Mouse (Mus musculus): Measurements from ENCODE around the gene Ghr. TPM values are rescaled to one million over a fixed set of nuclear protein-coding genes. Genes with fewer than 3 reads are reported as not detected.

Gene Ghr
- polyA plus RNA-seq, 1 experiment from 2014 or later: 99.0 TPM

GRCm38 (mm10) chr15:3316617-3317016, 266.7 kb downstream of the Ghr start:
- 72% methylated on average over 2 of the region's 2 CpGs for WGBS
- no peaks in the 10 kb centered on the region for H3K9me3 ChIP-seq (ENCODE audit: control insufficient read depth, low read length)
- no peaks in the 10 kb centered on the region for H3K27me3 ChIP-seq (ENCODE audit: control insufficient read depth, insufficient read depth, low read length)
- TF ChIP-seq EP300 (optimal IDR thresholded peaks at IDR 0.05): no peak
- TF ChIP-seq CTCF (IDR thresholded peaks at IDR 0.05; ENCODE audit: low read depth): no peak
- H3K9ac ChIP-seq (ENCODE audit: low read length): no peak overlapping the region
- no peak for ATAC-seq (ENCODE audit: low FRiP score, low TSS enrichment)
- H3K4me1 ChIP-seq (replicated peaks; ENCODE audit: control insufficient read depth, insufficient read depth): no peaks in the 10 kb centered on the region
- H3K36me3 ChIP-seq (ENCODE audit: control insufficient read depth, insufficient read depth, low read length): peaks cover 8% of the 10 kb centered on the region; the same call in 1 of the 2 replicates
- H3K27ac ChIP-seq (replicated peaks): no peak overlapping the region
- H3K4me3 ChIP-seq (ENCODE audit: low read depth, low read length): no peak overlapping the region
- no peak for DNase-seq (ENCODE audit: low spot score)
- no peak overlapping the region for H3K4me2 ChIP-seq (replicated peaks; ENCODE audit: low read depth)

GRCm38 (mm10) chr15:3312937-3313336, 270.4 kb downstream of the Ghr start:
- no peak overlapping the region for H3K27ac ChIP-seq (replicated peaks)
- H3K27me3 ChIP-seq (ENCODE audit: control insufficient read depth, insufficient read depth, low read length): no peaks in the 10 kb centered on the region
- ATAC-seq (ENCODE audit: low FRiP score, low TSS enrichment) (no peak), DNase-seq (ENCODE audit: low spot score) (no peak)
- no peak overlapping the region for H3K4me3 ChIP-seq (ENCODE audit: low read depth, low read length)
- no peak overlapping the region for H3K4me2 ChIP-seq (replicated peaks; ENCODE audit: low read depth)
- no peak overlapping the region for H3K9ac ChIP-seq (ENCODE audit: low read length)
- no peak for TF ChIP-seq EP300 (optimal IDR thresholded peaks at IDR 0.05)
- TF ChIP-seq CTCF (IDR thresholded peaks at IDR 0.05; ENCODE audit: low read depth): no peak
- H3K36me3 ChIP-seq (ENCODE audit: control insufficient read depth, insufficient read depth, low read length): no peaks in the 10 kb centered on the region
- no peaks in the 10 kb centered on the region for H3K9me3 ChIP-seq (ENCODE audit: control insufficient read depth, low read length)
- no peaks in the 10 kb centered on the region for H3K4me1 ChIP-seq (replicated peaks; ENCODE audit: control insufficient read depth, insufficient read depth)

GRCm38 (mm10) chr15:3309856-3310255, 273.4 kb downstream of the Ghr start:
- ATAC-seq (ENCODE audit: low FRiP score, low TSS enrichment): no peak
- H3K36me3 ChIP-seq (ENCODE audit: control insufficient read depth, insufficient read depth, low read length): no peaks in the 10 kb centered on the region
- no peaks in the 10 kb centered on the region for H3K9me3 ChIP-seq (ENCODE audit: control insufficient read depth, low read length)
- H3K4me2 ChIP-seq (replicated peaks; ENCODE audit: low read depth): no peak overlapping the region
- no peak overlapping the region for H3K9ac ChIP-seq (ENCODE audit: low read length)
- H3K4me1 ChIP-seq (replicated peaks; ENCODE audit: control insufficient read depth, insufficient read depth): no peaks in the 10 kb centered on the region
- H3K27ac ChIP-seq (replicated peaks): no peak overlapping the region
- 84% methylated on average over 3 of the region's 3 CpGs for WGBS
- TF ChIP-seq EP300 (optimal IDR thresholded peaks at IDR 0.05) (no peak), CTCF (IDR thresholded peaks at IDR 0.05; ENCODE audit: low read depth) (no peak)
- no peak for DNase-seq (ENCODE audit: low spot score)
- H3K27me3 ChIP-seq (ENCODE audit: control insufficient read depth, insufficient read depth, low read length): no peaks in the 10 kb centered on the region
- no peak overlapping the region for H3K4me3 ChIP-seq (ENCODE audit: low read depth, low read length)

GRCm38 (mm10) chr15:3303426-3303825, 279.9 kb downstream of the Ghr start, which contains the start of gene Ccdc152:
Ccdc152 (minus strand) TSS chr15:3303526.
- Histone ChIP-seq H3K36me3 (ENCODE audit: control insufficient read depth, insufficient read depth, low read length) (no peaks in the 10 kb centered on the region), H3K4me3 (ENCODE audit: low read depth, low read length) (no peak within 1 kb of the TSS), H3K9me3 (ENCODE audit: control insufficient read depth, low read length) (no peaks in the 10 kb centered on the region), H3K9ac (ENCODE audit: low read length) (no peak within 1 kb of the TSS), H3K4me2 (replicated peaks; ENCODE audit: low read depth) (no peak within 1 kb of the TSS), H3K4me1 (replicated peaks; ENCODE audit: control insufficient read depth, insufficient read depth) (no peaks in the 10 kb centered on the region), H3K27ac (replicated peaks) (no peak within 1 kb of the TSS), H3K27me3 (ENCODE audit: control insufficient read depth, insufficient read depth, low read length) (no peaks in the 10 kb centered on the region)
- DNase-seq (ENCODE audit: low spot score) (no peak), ATAC-seq (ENCODE audit: low FRiP score, low TSS enrichment) (no peak)
- WGBS: 91% methylated on average over 12 of the region's 12 CpGs
- TF ChIP-seq CTCF (IDR thresholded peaks at IDR 0.05; ENCODE audit: low read depth) (no peak), EP300 (optimal IDR thresholded peaks at IDR 0.05) (no peak)

- 72% methylated on average over 4 of the region's 4 CpGs for WGBS
- TF ChIP-seq EP300 (optimal IDR thresholded peaks at IDR 0.05) (no peak), CTCF (IDR thresholded peaks at IDR 0.05; ENCODE audit: low read depth) (no peak)
- Histone ChIP-seq H3K27me3 (ENCODE audit: control insufficient read depth, insufficient read depth, low read length) (no peaks in the 10 kb centered on the region), H3K36me3 (ENCODE audit: control insufficient read depth, insufficient read depth, low read length) (no peaks in the 10 kb centered on the region), H3K4me2 (replicated peaks; ENCODE audit: low read depth) (no peak overlapping the region), H3K27ac (replicated peaks) (no peak overlapping the region), H3K9ac (ENCODE audit: low read length) (no peak overlapping the region), H3K4me3 (ENCODE audit: low read depth, low read length) (no peak overlapping the region), H3K9me3 (ENCODE audit: control insufficient read depth, low read length) (no peaks in the 10 kb centered on the region), H3K4me1 (replicated peaks; ENCODE audit: control insufficient read depth, insufficient read depth) (no peaks in the 10 kb centered on the region)
- ATAC-seq (ENCODE audit: low FRiP score, low TSS enrichment): no peak
- no peak for DNase-seq (ENCODE audit: low spot score)
These were observed 282.8 kb downstream of the Ghr start for GRCm38 (mm10) chr15:3300361-3301100.

GRCm38 (mm10) chr15:3297615-3298014, 285.7 kb downstream of the Ghr start:
- Histone ChIP-seq H3K4me3 (ENCODE audit: low read depth, low read length) (no peak overlapping the region), H3K9ac (ENCODE audit: low read length) (no peak overlapping the region), H3K4me1 (replicated peaks; ENCODE audit: control insufficient read depth, insufficient read depth) (no peaks in the 10 kb centered on the region), H3K4me2 (replicated peaks; ENCODE audit: low read depth) (no peak overlapping the region), H3K36me3 (ENCODE audit: control insufficient read depth, insufficient read depth, low read length) (no peaks in the 10 kb centered on the region), H3K27me3 (ENCODE audit: control insufficient read depth, insufficient read depth, low read length) (no peaks in the 10 kb centered on the region), H3K27ac (replicated peaks) (no peak overlapping the region), H3K9me3 (ENCODE audit: control insufficient read depth, low read length) (no peaks in the 10 kb centered on the region)
- no peak for DNase-seq (ENCODE audit: low spot score)
- 76% methylated on average over 8 of the region's 8 CpGs for WGBS
- ATAC-seq (ENCODE audit: low FRiP score, low TSS enrichment): no peak
- TF ChIP-seq CTCF (IDR thresholded peaks at IDR 0.05; ENCODE audit: low read depth) (no peak), EP300 (optimal IDR thresholded peaks at IDR 0.05) (no peak)
